Mouse (Mus musculus) heart, postnatal 0 days (tissue): ENCODE measurements around the gene Chn1.

Experiments used
- CTCF ChIP-seq: IDR thresholded peaks from 2 replicates; pipeline ENCODE4 v1.5.1; 2016; ENCODE audit warnings: antibody characterized with exemption, control low read depth, low read depth
- EP300 ChIP-seq: IDR thresholded peaks from 2 replicates; pipeline ENCODE4 v1.6.1; 2016; ENCODE audit warnings: antibody characterized with exemption, low read depth

DNA sequence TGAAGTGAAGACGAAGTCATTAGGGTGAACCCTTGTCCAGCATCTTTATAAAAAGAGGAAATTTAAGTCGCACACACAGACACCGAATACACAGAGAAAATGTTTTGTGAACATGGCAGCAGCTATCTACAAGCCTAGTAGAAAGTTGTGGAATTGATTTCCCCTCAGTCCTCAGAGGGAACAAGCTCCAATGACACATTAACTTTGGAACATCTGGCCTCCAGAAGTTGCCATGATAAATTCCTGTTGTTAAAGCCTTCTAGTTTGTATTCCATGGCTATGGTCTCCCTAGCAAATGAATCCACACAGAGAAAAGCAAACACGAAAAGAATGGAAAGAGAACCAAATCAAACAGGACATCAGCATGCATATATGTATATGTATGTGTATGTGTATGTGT is 201.6 kb downstream of the Chn1 start:
- TF ChIP-seq CTCF = no peak
- TF ChIP-seq EP300 = no peak
